Mouse (Mus musculus): ENCODE results near the gene Ctse. TPM values are rescaled to one million over a fixed set of nuclear protein-coding genes. Genes with fewer than 3 reads are reported as not detected.
"Not testable (repeated sequence)": the region's sequence is repeated elsewhere in the genome, so short reads cannot be mapped to it uniquely, and the experiment has no call there.

Gene Ctse
- polyA plus RNA-seq, 2 experiments = 0.11 TPM; not detected in 1

- ATAC-seq (ENCODE audit: low FRiP score, low read depth) (no peak), DNase-seq (ENCODE audit: low spot score) (no peak)
- WGBS = 86% methylated on average over 7 of the region's 7 CpGs
- H3K9me3 ChIP-seq (ENCODE audit: control insufficient read depth, low read length) = no peaks in the 10 kb centered on the region
- H3K4me2 ChIP-seq (replicated peaks; ENCODE audit: low read depth, low read length, severe bottlenecking) = no peak overlapping the region
- H3K4me1 ChIP-seq (ENCODE audit: control insufficient read depth, insufficient read depth, low read length) = no peaks in the 10 kb centered on the region
- TF ChIP-seq POLR2A (IDR thresholded peaks at IDR 0.05; ENCODE audit: borderline replicate concordance, extremely low read depth, insufficient read depth, insufficient read length) = no peak
- no peak overlapping the region for H3K4me3 ChIP-seq (replicated peaks; ENCODE audit: low read length)
- H3K27ac ChIP-seq (replicated peaks; ENCODE audit: low read depth, low read length) = no peak overlapping the region
- H3K36me3 ChIP-seq (ENCODE audit: control insufficient read depth, insufficient read depth, low read length) = no peaks in the 10 kb centered on the region
- no peaks in the 10 kb centered on the region for H3K27me3 ChIP-seq (ENCODE audit: control insufficient read depth, insufficient read depth, low read length)
- H3K9ac ChIP-seq (ENCODE audit: low read depth, low read length, severe bottlenecking) = no peak overlapping the region
These were observed 18.8 kb upstream of the Ctse start for GRCm38 (mm10) chr1:131619348-131619747.

- no peak overlapping the region for H3K27ac ChIP-seq (replicated peaks; ENCODE audit: low read depth, low read length)
- DNase-seq (ENCODE audit: low spot score) = no peak
- 58% methylated on average over 3 of the region's 3 CpGs for WGBS
These were observed 14.5 kb upstream of the Ctse start for GRCm38 (mm10) chr1:131623644-131624043.

GRCm38 (mm10) chr1:131624175-131624835 is 13.8 kb upstream of the Ctse start:
- no peak overlapping the region for H3K4me2 ChIP-seq (replicated peaks; ENCODE audit: low read depth, low read length, severe bottlenecking)
- ATAC-seq (ENCODE audit: low FRiP score, low read depth) (no peak), DNase-seq (ENCODE audit: low spot score) (no peak)
- H3K36me3 ChIP-seq (ENCODE audit: control insufficient read depth, insufficient read depth, low read length) = no peaks in the 10 kb centered on the region
- WGBS = 53% methylated on average over 3 of the region's 3 CpGs
- no peaks in the 10 kb centered on the region for H3K9me3 ChIP-seq (ENCODE audit: control insufficient read depth, low read length)
- no peaks in the 10 kb centered on the region for H3K27me3 ChIP-seq (ENCODE audit: control insufficient read depth, insufficient read depth, low read length)
- H3K4me3 ChIP-seq (replicated peaks; ENCODE audit: low read length) = no peak overlapping the region
- no peaks in the 10 kb centered on the region for H3K4me1 ChIP-seq (ENCODE audit: control insufficient read depth, insufficient read depth, low read length)
- H3K27ac ChIP-seq (replicated peaks; ENCODE audit: low read depth, low read length) = no peak overlapping the region
- no peak for TF ChIP-seq POLR2A (IDR thresholded peaks at IDR 0.05; ENCODE audit: borderline replicate concordance, extremely low read depth, insufficient read depth, insufficient read length)
- no peak overlapping the region for H3K9ac ChIP-seq (ENCODE audit: low read depth, low read length, severe bottlenecking)

More at GRCm38 (mm10) chr1:131623644-131624043, 14.5 kb upstream of the Ctse start:
- Histone ChIP-seq H3K27me3 (ENCODE audit: control insufficient read depth, insufficient read depth, low read length) (no peaks in the 10 kb centered on the region), H3K36me3 (ENCODE audit: control insufficient read depth, insufficient read depth, low read length) (no peaks in the 10 kb centered on the region), H3K9ac (ENCODE audit: low read depth, low read length, severe bottlenecking) (no peak overlapping the region), H3K4me1 (ENCODE audit: control insufficient read depth, insufficient read depth, low read length) (no peaks in the 10 kb centered on the region), H3K4me3 (replicated peaks; ENCODE audit: low read length) (no peak overlapping the region), H3K4me2 (replicated peaks; ENCODE audit: low read depth, low read length, severe bottlenecking) (no peak overlapping the region), H3K9me3 (ENCODE audit: control insufficient read depth, low read length) (no peaks in the 10 kb centered on the region)
- no peak for TF ChIP-seq POLR2A (IDR thresholded peaks at IDR 0.05; ENCODE audit: borderline replicate concordance, extremely low read depth, insufficient read depth, insufficient read length)
- no peak for ATAC-seq (ENCODE audit: low FRiP score, low read depth)

GRCm38 (mm10) chr1:131626200-131626599 is 11.9 kb upstream of the Ctse start:
- Histone ChIP-seq H3K27ac (replicated peaks; ENCODE audit: low read depth, low read length) (no peak overlapping the region), H3K4me1 (ENCODE audit: control insufficient read depth, insufficient read depth, low read length) (no peaks in the 10 kb centered on the region), H3K4me2 (replicated peaks; ENCODE audit: low read depth, low read length, severe bottlenecking) (no peak overlapping the region), H3K36me3 (ENCODE audit: control insufficient read depth, insufficient read depth, low read length) (no peaks in the 10 kb centered on the region), H3K9me3 (ENCODE audit: control insufficient read depth, low read length) (no peaks in the 10 kb centered on the region), H3K27me3 (ENCODE audit: control insufficient read depth, insufficient read depth, low read length) (no peaks in the 10 kb centered on the region), H3K4me3 (replicated peaks; ENCODE audit: low read length) (no peak overlapping the region), H3K9ac (ENCODE audit: low read depth, low read length, severe bottlenecking) (no peak overlapping the region)
- ATAC-seq (ENCODE audit: low FRiP score, low read depth) (no peak), DNase-seq (ENCODE audit: low spot score) (no peak)
- TF ChIP-seq POLR2A (IDR thresholded peaks at IDR 0.05; ENCODE audit: borderline replicate concordance, extremely low read depth, insufficient read depth, insufficient read length) = no peak
- 80% methylated on average over 6 of the region's 6 CpGs for WGBS

- peak; percentile 36 for DNase-seq (ENCODE audit: low spot score)
- not testable (repeated sequence) for H3K4me3 ChIP-seq (replicated peaks; ENCODE audit: low read length); H3K9ac ChIP-seq (ENCODE audit: low read depth, low read length, severe bottlenecking); ATAC-seq (ENCODE audit: low FRiP score, low read depth); H3K9me3 ChIP-seq (ENCODE audit: control insufficient read depth, low read length); H3K36me3 ChIP-seq (ENCODE audit: control insufficient read depth, insufficient read depth, low read length); H3K27ac ChIP-seq (replicated peaks; ENCODE audit: low read depth, low read length); H3K4me2 ChIP-seq (replicated peaks; ENCODE audit: low read depth, low read length, severe bottlenecking); H3K4me1 ChIP-seq (ENCODE audit: control insufficient read depth, insufficient read depth, low read length); H3K27me3 ChIP-seq (ENCODE audit: control insufficient read depth, insufficient read depth, low read length)
- WGBS = 53% methylated on average over 6 of the region's 6 CpGs
These were observed 5.9 kb upstream of the Ctse start for GRCm38 (mm10) chr1:131632216-131632615.

- Histone ChIP-seq H3K4me1 (ENCODE audit: control insufficient read depth, insufficient read depth, low read length) (no peaks in the 10 kb centered on the region), H3K27me3 (ENCODE audit: control insufficient read depth, insufficient read depth, low read length) (no peaks in the 10 kb centered on the region), H3K36me3 (ENCODE audit: control insufficient read depth, insufficient read depth, low read length) (no peaks in the 10 kb centered on the region), H3K4me3 (replicated peaks; ENCODE audit: low read length) (no peak overlapping the region), H3K27ac (replicated peaks; ENCODE audit: low read depth, low read length) (no peak overlapping the region), H3K9ac (ENCODE audit: low read depth, low read length, severe bottlenecking) (no peak overlapping the region), H3K9me3 (ENCODE audit: control insufficient read depth, low read length) (no peaks in the 10 kb centered on the region), H3K4me2 (replicated peaks; ENCODE audit: low read depth, low read length, severe bottlenecking) (no peak overlapping the region)
- TF ChIP-seq POLR2A (IDR thresholded peaks at IDR 0.05; ENCODE audit: borderline replicate concordance, extremely low read depth, insufficient read depth, insufficient read length) = no peak
- ATAC-seq (ENCODE audit: low FRiP score, low read depth) = no peak
- no peak for DNase-seq (ENCODE audit: low spot score)
These were observed 3.6 kb upstream of the Ctse start for GRCm38 (mm10) chr1:131634495-131634894.
